Mouse (Mus musculus): Measurements from ENCODE around the gene Hist1h2aa.
A peak's percentile ranks its signal among the peaks of the same experiment; 100 is the strongest.

Gene Hist1h2aa

DNA sequence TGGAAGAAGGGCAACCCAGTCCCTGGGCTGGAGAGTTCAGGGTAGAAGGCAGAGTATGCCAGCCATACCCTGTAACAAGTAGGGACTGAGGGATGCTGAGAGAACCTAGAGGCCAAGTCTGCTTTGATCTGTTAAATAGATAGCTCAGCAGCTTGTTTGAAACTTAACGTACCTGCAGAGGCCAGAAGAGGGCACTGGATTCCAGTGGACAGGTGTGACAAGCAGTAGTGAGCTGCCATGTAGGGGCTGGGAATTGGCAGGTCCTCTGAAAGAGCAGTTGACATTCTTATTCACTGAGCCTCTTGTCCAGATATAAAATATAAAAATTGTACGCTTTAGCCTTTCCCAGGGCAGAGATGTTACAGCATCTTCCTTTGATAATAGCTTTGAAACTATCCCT lies 8.6 kb downstream of the Hist1h2aa start:
- DNase-seq (ENCODE audit: low read depth, low spot score), result no peak

DNA sequence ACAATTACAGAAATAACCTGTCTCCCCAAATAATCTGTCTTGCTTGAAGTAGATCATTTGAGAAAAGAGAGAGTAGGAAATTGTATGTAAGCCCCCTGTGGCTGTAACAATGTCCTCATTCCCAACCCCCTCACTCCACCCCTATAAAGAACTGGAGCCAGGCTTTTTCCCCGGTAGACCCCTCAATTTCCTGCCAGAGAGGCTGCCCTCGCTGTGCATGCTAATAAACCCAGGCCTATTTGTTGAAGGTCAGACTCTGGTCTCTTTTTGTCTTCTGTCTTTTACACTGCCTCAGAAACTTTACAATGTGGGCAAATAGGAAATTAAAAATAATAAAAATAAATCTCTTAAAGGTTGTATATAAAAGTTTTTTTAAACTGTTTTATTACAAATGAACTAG lies 12.0 kb downstream of the Hist1h2aa start:
- no peak for DNase-seq (ENCODE audit: low read depth, low spot score)

DNA sequence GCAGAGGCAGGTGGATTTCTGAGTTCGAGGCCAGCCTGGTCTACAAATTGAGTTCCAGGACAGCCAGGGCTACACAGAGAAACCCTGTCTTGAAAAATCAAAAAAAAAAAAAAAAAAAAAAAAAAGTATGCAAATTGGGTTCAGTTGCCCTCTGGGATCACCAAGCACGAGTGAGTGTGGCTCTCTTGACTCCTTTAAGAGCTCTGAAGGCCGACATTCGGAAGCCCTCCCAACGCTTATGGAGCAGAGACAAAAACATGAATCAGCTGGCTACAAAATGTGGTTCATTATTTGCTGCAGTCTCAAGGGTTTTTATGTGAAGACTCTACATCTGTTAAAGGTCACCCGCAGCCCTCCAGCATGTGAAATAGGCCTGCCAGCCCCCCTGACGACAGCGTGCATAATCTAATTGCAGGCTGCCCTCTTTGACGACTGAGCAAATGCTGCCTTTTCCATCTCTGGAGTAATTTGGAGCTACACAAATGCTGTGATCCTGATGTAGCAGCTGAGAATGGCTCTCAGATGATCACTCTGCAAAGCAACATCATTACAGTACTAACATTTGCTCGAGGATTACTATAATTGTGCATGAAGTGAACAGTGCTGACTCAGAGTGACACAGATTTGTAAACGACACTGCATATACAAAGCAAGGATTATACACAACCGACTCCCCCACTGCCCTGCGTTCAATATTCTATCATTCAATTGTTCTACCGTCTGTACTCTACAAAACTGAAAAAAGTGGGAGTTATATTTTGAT lies 15.4 kb downstream of the Hist1h2aa start:
- peak; percentile 16 for DNase-seq (ENCODE audit: low read depth, low spot score)

DNA sequence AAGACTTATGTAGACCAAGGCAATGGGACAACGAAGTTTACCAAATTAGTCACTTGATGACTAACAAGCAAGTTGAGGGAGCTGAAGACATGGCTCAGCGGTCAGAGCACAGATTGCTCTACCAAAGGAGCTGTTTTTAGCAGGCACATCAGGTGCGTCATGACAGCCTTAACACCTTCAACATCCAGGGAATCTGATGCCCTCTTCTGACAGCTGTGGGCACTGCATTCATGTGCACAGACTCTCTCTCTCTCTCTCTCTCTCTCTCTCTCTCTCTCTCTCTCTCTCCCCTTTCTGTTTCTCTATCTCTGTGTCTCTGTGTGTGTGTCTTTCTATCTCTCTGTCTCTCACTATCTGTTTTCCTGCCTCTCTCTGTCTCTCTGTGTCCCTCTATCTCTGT lies 16.7 kb downstream of the Hist1h2aa start:
- DNase-seq (ENCODE audit: low read depth, low spot score), result no peak

DNA sequence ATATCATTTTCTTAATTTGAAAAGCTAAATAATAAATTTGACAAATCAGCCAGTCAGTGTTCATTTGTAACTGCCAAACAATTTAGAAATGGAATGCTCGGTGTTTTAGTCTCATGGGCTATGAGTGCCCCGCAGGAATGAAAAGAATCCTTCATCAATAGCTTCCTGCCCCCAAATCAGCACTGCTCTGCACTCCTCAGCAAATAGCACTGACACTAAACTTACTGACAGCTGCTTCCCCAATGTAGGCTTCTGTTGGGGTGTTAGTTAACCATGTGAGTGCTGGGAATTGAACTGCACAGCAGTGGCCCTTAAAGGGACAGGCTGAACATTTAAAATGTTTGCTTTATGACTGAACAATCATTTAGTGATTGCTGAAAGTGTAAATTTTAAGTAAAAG lies 25.5 kb downstream of the Hist1h2aa start:
- no peak for DNase-seq (ENCODE audit: low read depth, low spot score)

DNA sequence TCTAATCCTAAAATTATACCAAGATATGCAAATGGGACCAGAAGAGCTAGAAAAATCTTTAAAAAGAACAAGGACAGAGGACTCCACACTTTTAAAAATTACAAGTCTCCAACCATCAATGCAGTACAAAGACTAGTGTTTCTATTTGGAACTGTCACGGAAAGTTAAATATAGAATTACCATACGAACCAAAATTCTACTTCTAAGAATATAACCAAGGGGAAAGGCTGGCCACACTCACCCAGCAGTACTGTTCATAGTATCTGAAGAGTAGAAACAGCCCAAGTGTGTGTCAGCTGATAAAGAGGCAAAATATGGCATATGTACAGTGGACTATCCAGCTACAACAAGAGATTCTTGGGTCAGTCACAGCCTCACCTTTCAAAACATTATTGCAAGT lies 30.6 kb downstream of the Hist1h2aa start:
- no peak for DNase-seq (ENCODE audit: low read depth, low spot score)

DNA sequence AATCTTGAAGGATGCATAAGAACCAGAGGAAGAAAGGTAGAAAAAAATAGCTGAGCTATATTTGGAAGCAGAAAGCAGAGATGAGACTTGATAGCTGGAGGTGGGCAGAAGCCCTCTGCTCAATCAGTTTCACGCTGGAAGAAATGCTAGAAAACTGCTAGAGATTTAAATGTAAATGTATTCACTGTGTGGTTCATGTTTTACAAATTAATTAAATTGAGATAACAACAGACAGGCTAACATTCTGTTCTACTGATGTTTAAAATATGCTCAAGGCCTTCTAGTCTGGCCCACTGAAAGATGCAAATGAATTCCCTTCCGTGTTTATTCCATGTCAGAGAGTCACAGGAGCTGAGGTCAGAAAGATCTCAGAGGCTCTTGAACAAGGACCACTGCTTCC lies 37.6 kb downstream of the Hist1h2aa start:
- no peak for DNase-seq (ENCODE audit: low read depth, low spot score)

DNA sequence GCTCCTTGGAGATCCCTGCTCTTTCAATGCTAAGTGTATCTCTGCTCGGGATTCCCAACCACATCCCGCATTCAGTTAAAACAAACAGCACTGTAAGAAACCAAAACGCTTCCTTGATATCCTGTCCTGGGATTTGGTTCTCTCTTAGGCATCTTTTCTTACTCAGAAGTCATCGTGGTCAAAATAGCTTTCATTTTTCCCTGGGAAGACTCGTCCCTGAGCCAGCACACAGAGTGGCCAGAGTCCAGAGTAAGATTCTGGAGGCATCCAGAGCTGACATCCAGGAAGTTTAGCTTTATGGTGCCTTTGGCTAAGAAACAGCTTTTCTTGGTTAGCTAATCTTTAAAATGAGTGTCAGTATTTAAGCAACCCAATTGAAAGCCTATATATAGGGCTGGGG lies 38.0 kb downstream of the Hist1h2aa start:
- no peak for DNase-seq (ENCODE audit: low read depth, low spot score)
